ENCODE assay signal across 18 mouse cellular contexts in the genomic region with DNA sequence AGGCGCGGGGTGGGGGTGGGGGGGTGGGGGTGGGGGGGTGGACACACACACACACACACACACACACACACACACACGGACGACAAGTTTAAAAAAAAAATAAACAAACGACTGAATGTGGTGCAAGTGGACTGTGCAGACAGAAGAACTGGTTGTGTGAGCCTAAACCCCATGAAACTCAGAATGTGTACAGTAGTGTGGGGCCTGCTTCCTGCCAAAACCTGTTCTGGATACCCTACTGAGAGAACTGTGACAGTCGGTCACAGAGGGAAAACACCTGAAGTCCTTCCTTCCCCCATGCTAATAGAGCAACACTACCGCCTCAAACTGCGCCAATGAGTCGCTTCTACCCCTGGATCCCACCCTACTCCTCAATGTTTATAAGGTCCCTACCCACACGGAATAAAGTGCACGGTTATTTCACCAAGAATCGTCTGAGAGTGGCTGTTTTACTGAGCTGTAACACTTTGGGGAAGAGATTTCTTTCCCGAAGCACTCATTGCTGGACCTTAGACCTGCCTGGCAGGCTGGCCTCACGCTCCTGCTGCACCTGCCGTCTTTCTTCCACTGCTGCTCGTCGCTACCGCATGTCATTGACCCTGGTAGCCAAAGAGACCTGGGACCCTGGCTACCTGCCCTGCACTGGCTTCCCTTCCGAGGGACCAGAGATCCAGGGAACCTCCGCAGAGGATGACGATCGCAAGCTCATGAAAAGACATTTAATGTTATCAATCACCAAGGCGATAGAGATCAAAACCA. TPM values are rescaled to one million over a fixed set of nuclear protein-coding genes. Genes with fewer than 3 reads are reported as not detected.
DNase-seq lines count a peak whose midpoint lies in the region; ATAC-seq and TF ChIP-seq lines count a peak whose summit lies in the region.
"Had no signal": no experiment of that assay in that cellular context is flagged by ENCODE, and none has a peak within 500 bp of the region (broad histone marks: within the 10 kb centered on the region; RNA-seq: fewer than 3 reads in every experiment).

No protein-coding gene starts in this region.

- TF ChIP-seq POLR2A in kidney, adult 2 months (IDR thresholded peaks at IDR 0.05; ENCODE audit: low read depth, low read length) = no peak

- peak; percentile 71; the same call in 1 of the 2 replicates for ATAC-seq in stomach, embryonic 15.5 days (ENCODE audit: insufficient read depth, low FRiP score, low read depth)
- no peak for ATAC-seq in hindbrain, embryonic 12.5 days (ENCODE audit: low FRiP score)
- ATAC-seq: forebrain, embryonic 13.5 days; hindbrain, embryonic 16.5 days; midbrain, embryonic 15.5 days had no signal

- DNase-seq in kidney, adult 2 months = peak; percentile 82
- no peak for DNase-seq in kidney, postnatal 4 days
- DNase-seq in ES-E14 (ENCODE audit: low read depth, low spot score) = no peak
- peak; percentile 68 for DNase-seq in kidney, adult 9 months
- no peak for DNase-seq in right cerebral cortex, postnatal 14 days
- no peak for DNase-seq in embryo, embryonic 9.5 days (ENCODE audit: extremely low spot score)
- DNase-seq: heart, postnatal 14 days; liver; lung, adult 18-20 months; retina, postnatal 1 day; thymus, postnatal 4 days had no signal

- peak overlapping the region; percentile 19; the same call in 1 of the 2 replicates for H3K4me2 ChIP-seq in stomach, embryonic 15.5 days
- no peak overlapping the region for H3K4me2 ChIP-seq in hindbrain, embryonic 12.5 days (replicated peaks)
- H3K4me2 ChIP-seq: forebrain, embryonic 13.5 days; heart, embryonic 11.5 days; midbrain, embryonic 15.5 days had no signal

- no peaks in the 10 kb centered on the region for H3K27me3 ChIP-seq in kidney, adult 2 months (replicated peaks; ENCODE audit: control insufficient read depth, insufficient read depth, low read length)
- H3K27me3 ChIP-seq in stomach, embryonic 15.5 days (replicated peaks) = no peaks in the 10 kb centered on the region
- no peaks in the 10 kb centered on the region for H3K27me3 ChIP-seq in hindbrain, embryonic 12.5 days
- H3K27me3 ChIP-seq: forebrain, embryonic 13.5 days; midbrain, embryonic 15.5 days had no signal

- H3K36me3 ChIP-seq in kidney, adult 2 months (ENCODE audit: control insufficient read depth, insufficient read depth, low read length) = no peaks in the 10 kb centered on the region
- H3K36me3 ChIP-seq in ES-E14 (ENCODE audit: control insufficient read depth, insufficient read depth, low read length, poor library complexity, severe bottlenecking) = no peaks in the 10 kb centered on the region
- no peaks in the 10 kb centered on the region for H3K36me3 ChIP-seq in stomach, embryonic 15.5 days
- no peaks in the 10 kb centered on the region for H3K36me3 ChIP-seq in hindbrain, embryonic 12.5 days
- H3K36me3 ChIP-seq: midbrain, embryonic 15.5 days had no signal

- WGBS in kidney, adult 2 months = 45% methylated on average over 23 of the region's 23 CpGs
- 46% methylated on average over 23 of the region's 23 CpGs for WGBS in stomach, embryonic 15.5 days
- 66% methylated on average over 22 of the region's 23 CpGs for WGBS in hindbrain, embryonic 12.5 days

- peak overlapping the region; percentile 73; the same call in 1 of the 2 replicates for H3K27ac ChIP-seq in kidney, adult 2 months (ENCODE audit: insufficient read depth, low read depth, low read length)
- H3K27ac ChIP-seq in ES-E14 (ENCODE audit: insufficient read depth, low read depth, low read length, poor library complexity, severe bottlenecking) = no peak overlapping the region
- no peak overlapping the region for H3K27ac ChIP-seq in stomach, embryonic 15.5 days
- no peak overlapping the region for H3K27ac ChIP-seq in hindbrain, embryonic 12.5 days
- H3K27ac ChIP-seq: forebrain, embryonic 13.5 days; midbrain, embryonic 15.5 days had no signal

- peaks cover 17% of the 10 kb centered on the region for H3K4me1 ChIP-seq in kidney, adult 2 months (ENCODE audit: control insufficient read depth, insufficient read depth, low read length)
- peaks cover 0 to 7% of the 10 kb centered on the region in 2 experiments; a peak in 2 of 4 replicates for H3K4me1 ChIP-seq in ES-E14 (ENCODE audit: control insufficient read depth in 2 of 2, insufficient read depth in 2 of 2, low read length in 2 of 2, poor library complexity in 1 of 2)
- no peaks in the 10 kb centered on the region for H3K4me1 ChIP-seq in stomach, embryonic 15.5 days
- H3K4me1 ChIP-seq in hindbrain, embryonic 12.5 days = no peaks in the 10 kb centered on the region
- H3K4me1 ChIP-seq: forebrain, embryonic 13.5 days; megakaryocyte, embryonic 14.5 days; midbrain, embryonic 15.5 days had no signal

- 0 out of 2 replicates have a peak overlapping the region, but pooled peaks have one; percentile 18 for H3K9ac ChIP-seq in ES-E14 (ENCODE audit: insufficient read depth, low read depth, low read length, poor library complexity, severe bottlenecking)
- H3K9ac ChIP-seq in stomach, embryonic 15.5 days = no peak overlapping the region
- H3K9ac ChIP-seq in hindbrain, embryonic 12.5 days = no peak overlapping the region
- H3K9ac ChIP-seq: forebrain, embryonic 13.5 days; midbrain, embryonic 15.5 days had no signal

- in situ Hi-C loops in ES-E14 (cut with MboI; ENCODE audit: low sequenced_read_pairs in 2 of 2, unreplicated experiment in 2 of 2) = no loop called here

- H3K9me3 ChIP-seq in ES-E14 (ENCODE audit: control insufficient read depth, insufficient read depth, low read depth, low read length) = no peaks in the 10 kb centered on the region
- no peaks in the 10 kb centered on the region for H3K9me3 ChIP-seq in stomach, embryonic 15.5 days
- no peaks in the 10 kb centered on the region; the same call in 1 of the 2 replicates for H3K9me3 ChIP-seq in hindbrain, embryonic 12.5 days (replicated peaks)
- H3K9me3 ChIP-seq: forebrain, embryonic 13.5 days; midbrain, embryonic 15.5 days had no signal

- TF ChIP-seq CTCF in kidney, adult 2 months (conservative IDR thresholded peaks at IDR 0.05; ENCODE audit: insufficient read depth, insufficient read length, low read depth, low read length) = no peak

- no peak overlapping the region for H3K4me3 ChIP-seq in kidney, adult 2 months (ENCODE audit: insufficient read depth, low read depth, low read length)
- peak overlapping the region; percentile 22 to 50; a peak in 3 of 4 replicates for H3K4me3 ChIP-seq in ES-E14 (ENCODE audit: insufficient read depth in 1 of 2, low read depth in 1 of 2, low read length in 2 of 2, poor library complexity in 1 of 2, severe bottlenecking in 1 of 2)
- H3K4me3 ChIP-seq in stomach, embryonic 15.5 days (replicated peaks) = no peak overlapping the region
- no peak overlapping the region for H3K4me3 ChIP-seq in hindbrain, embryonic 12.5 days
- H3K4me3 ChIP-seq: forebrain, embryonic 13.5 days; megakaryocyte, embryonic 14.5 days; midbrain, embryonic 15.5 days had no signal

TF ChIP-seq in ES-E14, 5 proteins besides CTCF, POLR2A, EP300 and RAD21:
- TF ChIP-seq ZNF384 (IDR thresholded peaks at IDR 0.05; ENCODE audit: low read depth, low read length) (no peak), CHD2 (IDR thresholded peaks at IDR 0.05; ENCODE audit: low read depth, low read length) (no peak), ZC3H11A (IDR thresholded peaks at IDR 0.05; ENCODE audit: borderline replicate concordance, low read depth, low read length) (no peak), HCFC1 (IDR thresholded peaks at IDR 0.05; ENCODE audit: borderline replicate concordance, insufficient read depth, low read length) (no peak), MAFK (IDR thresholded peaks at IDR 0.05; ENCODE audit: insufficient read depth, low read depth, low read length) (no peak)
TF ChIP-seq in ES-E14: peak in this region for 0.

RNA-seq across cellular contexts. Expression of a gene that starts 13.2 kb away (rescaled TPM):
- polyA plus RNA-seq in kidney, adult 2 months (2012; rRNA removed) = 39.2 and 45.6 TPM in 2 replicates
- 142 and 170 TPM in 2 replicates for total RNA-seq in ES-E14 (2012; rRNA removed)
- 72.0 and 74.2 TPM in 2 replicates for polyA plus RNA-seq in stomach, embryonic 15.5 days (2015; fragmentation: Nextera tagmentation; extraction: Ambion mirVana)
- 99.8 and 113 TPM in 2 replicates for polyA plus RNA-seq in hindbrain, embryonic 12.5 days (2016; fragmentation: Nextera tagmentation; extraction: Ambion mirVana)

Comparison
In these comparisons a context has a peak if more than half of its experiments do, and no peak if none do; other contexts are left out.
1. DNase-seq: peak in kidney, adult 2 months (single experiment) and kidney, adult 9 months (single experiment); none in kidney, postnatal 4 days (0 of 2), ES-E14 (single experiment), right cerebral cortex, postnatal 14 days (single experiment) and embryo, embryonic 9.5 days (single experiment).
2. H3K4me3 ChIP-seq: peak in ES-E14 (2 of 2); none in kidney, adult 2 months (single experiment), stomach, embryonic 15.5 days (single experiment) and hindbrain, embryonic 12.5 days (single experiment).